Mouse (Mus musculus): ENCODE results near the gene Gm6034.

GRCm38 (mm10) chr17:36023710-36024654 is 18.8 kb upstream of the Gm6034 start:
- no peak for TF ChIP-seq CTCF (IDR thresholded peaks at IDR 0.05; ENCODE audit: low read depth, low read length)
- no peak for TF ChIP-seq POLR2A (IDR thresholded peaks at IDR 0.05; ENCODE audit: borderline replicate concordance, low read depth, low read length)
